Mouse (Mus musculus) forebrain, postnatal 0 days (tissue): Measurements from ENCODE around the gene Use1. TPM values are rescaled to one million over a fixed set of nuclear protein-coding genes. Genes with fewer than 3 reads are reported as not detected.

Source experiments
- ATAC-seq: fragments of 200-750 bp; cut with Nextera tagmentation; 2 replicates; pipeline ENCODE4 v1.8.0; 2017; ENCODE audit warnings: mild to moderate bottlenecking, moderate library complexity
- DNase-seq: peaks from one replicate; pipeline ENCODE4 v3.0.0-alpha.2; 2015
- H3K27ac ChIP-seq: fragments of 300-500 bp; sonication (generic); 2 replicates; pipeline ENCODE4 v1.5.1; 2014; ENCODE audit warnings: low read depth, mild to moderate bottlenecking, antibody characterized with exemption, low read length, moderate library complexity, mixed read lengths
- H3K27me3 ChIP-seq: fragments of 300-500 bp; sonication (generic); 2 replicates; pipeline ENCODE4 v1.6.1; 2014; ENCODE audit warnings: mild to moderate bottlenecking, low read length, mixed read lengths; ENCODE audit not compliant: insufficient read depth
- H3K36me3 ChIP-seq: fragments of 300-500 bp; sonication (generic); 2 replicates; pipeline ENCODE4 v1.6.1; 2014; ENCODE audit warnings: mild to moderate bottlenecking, moderate library complexity; ENCODE audit not compliant: insufficient read depth
- H3K4me1 ChIP-seq: fragments of 300-500 bp; sonication (generic); 2 replicates; pipeline ENCODE4 v1.6.1; 2014; ENCODE audit warnings: antibody characterized with exemption; ENCODE audit not compliant: insufficient read depth
- H3K4me2 ChIP-seq: fragments of 300-500 bp; sonication (generic); 2 replicates; pipeline ENCODE4 v1.6.1; 2014; ENCODE audit warnings: low read depth, mild to moderate bottlenecking, moderate library complexity
- H3K4me3 ChIP-seq: fragments of 300-500 bp; sonication (generic); 2 replicates; pipeline ENCODE4 v1.5.1; 2014; ENCODE audit warnings: low read depth, low read length, mixed read lengths
- H3K9ac ChIP-seq: fragments of 300-500 bp; sonication (generic); 2 replicates; pipeline ENCODE4 v1.6.1; 2014; ENCODE audit warnings: mild to moderate bottlenecking
- H3K9me3 ChIP-seq: fragments of 300-500 bp; sonication (generic); 2 replicates; pipeline ENCODE4 v1.6.1; 2016; ENCODE audit warnings: low read length
- CTCF ChIP-seq: sonication (generic); IDR thresholded peaks from 2 replicates; pipeline ENCODE4 v1.5.1; 2016; ENCODE audit warnings: antibody characterized with exemption, control low read depth, low read depth
- WGBS: fragments of 180-500 bp; shearing (Covaris S2); extraction: QIAGEN DNeasy Blood & Tissue Kit; methylation state at CpG from one replicate; pipeline ENCODE4 v1.1.7; 2014; 5-methylcytosine and 5-hydroxymethylcytosine counted together
- polyA plus RNA-seq: library from polyadenylated mRNA; unstranded; fragments of >200 nt; fragmentation: Nextera tagmentation; extraction: Ambion mirVana; gene quantifications from 2 replicates; pipeline ENCODE4 v1.2.1, GENCODE M21; 2015
- total RNA-seq: library from RNA; depleted of rRNA; stranded (reverse); fragments of >200 nt; gene quantifications from 2 replicates; pipeline ENCODE4 v1.2.3, GENCODE M21; 2014

Use1 gene
- total and polyA plus RNA-seq, 2 experiments from 2014 or later = 124 to 148 TPM

DNA sequence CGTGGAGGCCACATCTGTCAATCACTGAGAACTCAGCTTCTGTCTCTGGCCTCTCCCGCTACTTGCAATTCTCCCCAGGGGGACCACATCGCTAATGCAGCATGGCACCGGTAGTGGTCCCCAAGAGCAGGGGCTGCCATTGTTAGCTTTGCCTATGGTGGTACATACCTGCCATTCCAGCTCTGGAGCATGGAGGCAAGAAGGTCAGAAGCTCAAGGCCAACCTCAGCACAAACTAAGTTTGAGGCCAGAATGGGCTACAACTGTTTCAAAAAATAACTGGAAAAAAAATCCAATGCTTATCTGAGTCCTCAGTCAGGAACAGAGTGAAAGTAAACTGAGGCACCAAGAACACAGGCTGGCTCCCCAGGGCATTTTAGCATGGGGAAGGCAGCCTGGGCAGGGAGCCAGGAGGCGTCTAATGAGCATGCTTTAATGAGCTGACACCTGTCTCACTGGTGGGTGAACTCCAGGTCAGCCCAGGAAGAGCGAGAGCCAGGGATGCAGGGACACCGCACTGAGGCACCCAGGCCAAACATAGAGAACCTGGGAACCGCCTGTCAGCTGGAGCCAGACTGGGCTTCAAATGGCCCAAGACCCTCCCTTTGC lies 9.9 kb downstream of the Use1 start:
- Histone ChIP-seq H3K27ac (0 out of 2 replicates have a peak overlapping the region, but pooled peaks have one; percentile 69), H3K36me3 (0 out of 2 replicates have a peak, but pooled peaks cover 5% of the 10 kb centered on the region), H3K9ac (peak overlapping the region; percentile 58), H3K4me2 (peak overlapping the region; percentile 89), H3K4me1 (peaks cover 14% of the 10 kb centered on the region), H3K4me3 (peak overlapping the region; percentile 39), H3K27me3 (no peaks in the 10 kb centered on the region), H3K9me3 (no peaks in the 10 kb centered on the region)
- TF ChIP-seq CTCF = peak; percentile 36
- no peak for ATAC-seq
- DNase-seq = no peak
- 28% methylated on average over 8 of the region's 8 CpGs for WGBS

- Histone ChIP-seq H3K9me3 (no peaks in the 10 kb centered on the region), H3K4me1 (peaks cover 14% of the 10 kb centered on the region), H3K4me3 (no peak overlapping the region), H3K36me3 (0 out of 2 replicates have a peak, but pooled peaks cover 1% of the 10 kb centered on the region), H3K27me3 (no peaks in the 10 kb centered on the region), H3K4me2 (0 out of 2 replicates have a peak overlapping the region, but pooled peaks have one; percentile 98), H3K27ac (no peak overlapping the region), H3K9ac (no peak overlapping the region)
- TF ChIP-seq CTCF = no peak
- ATAC-seq = no peak
- DNase-seq = no peak
- 34% methylated on average over 4 of the region's 4 CpGs for WGBS
Observed at GRCm38 (mm10) chr8:71379008-71379407, 12.4 kb downstream of the Use1 start.

DNA sequence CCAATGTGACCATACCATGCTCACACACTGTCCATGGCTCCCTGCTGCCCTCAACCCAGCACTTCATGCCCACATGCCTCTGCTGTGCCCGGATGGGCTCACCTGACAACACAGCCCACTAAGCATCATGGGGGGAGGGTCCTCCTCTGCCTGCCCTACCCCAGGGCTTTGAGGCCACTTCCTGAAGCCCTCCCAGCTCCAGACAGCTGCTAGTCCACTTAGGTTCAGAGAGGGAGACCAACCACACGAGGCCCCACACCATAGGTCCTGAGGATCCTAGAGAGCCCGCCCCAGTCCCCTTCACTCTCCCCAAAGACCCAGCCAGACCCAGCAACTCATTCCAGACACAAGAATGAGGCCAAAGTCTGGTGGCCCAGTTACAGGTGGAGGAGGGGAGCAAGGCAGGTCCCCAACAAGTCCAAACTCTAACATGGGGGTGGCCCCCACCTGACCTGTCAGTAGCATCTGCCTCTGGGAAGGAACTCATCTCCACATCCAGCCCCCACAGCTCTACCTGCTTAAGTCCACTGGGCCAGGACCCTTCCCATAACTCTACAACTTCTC lies 12.9 kb downstream of the Use1 start:
- no peak for ATAC-seq
- DNase-seq = no peak
- Histone ChIP-seq H3K4me2 (peak overlapping the region; percentile 98), H3K36me3 (no peaks in the 10 kb centered on the region), H3K4me3 (peak overlapping the region; percentile 76; the same call in 1 of the 2 replicates), H3K9me3 (no peaks in the 10 kb centered on the region), H3K27me3 (no peaks in the 10 kb centered on the region), H3K27ac (no peak overlapping the region), H3K4me1 (peaks cover 14% of the 10 kb centered on the region), H3K9ac (0 out of 2 replicates have a peak overlapping the region, but pooled peaks have one; percentile 78)
- TF ChIP-seq CTCF = no peak
- 63% methylated on average over 3 of the region's 3 CpGs for WGBS

DNA sequence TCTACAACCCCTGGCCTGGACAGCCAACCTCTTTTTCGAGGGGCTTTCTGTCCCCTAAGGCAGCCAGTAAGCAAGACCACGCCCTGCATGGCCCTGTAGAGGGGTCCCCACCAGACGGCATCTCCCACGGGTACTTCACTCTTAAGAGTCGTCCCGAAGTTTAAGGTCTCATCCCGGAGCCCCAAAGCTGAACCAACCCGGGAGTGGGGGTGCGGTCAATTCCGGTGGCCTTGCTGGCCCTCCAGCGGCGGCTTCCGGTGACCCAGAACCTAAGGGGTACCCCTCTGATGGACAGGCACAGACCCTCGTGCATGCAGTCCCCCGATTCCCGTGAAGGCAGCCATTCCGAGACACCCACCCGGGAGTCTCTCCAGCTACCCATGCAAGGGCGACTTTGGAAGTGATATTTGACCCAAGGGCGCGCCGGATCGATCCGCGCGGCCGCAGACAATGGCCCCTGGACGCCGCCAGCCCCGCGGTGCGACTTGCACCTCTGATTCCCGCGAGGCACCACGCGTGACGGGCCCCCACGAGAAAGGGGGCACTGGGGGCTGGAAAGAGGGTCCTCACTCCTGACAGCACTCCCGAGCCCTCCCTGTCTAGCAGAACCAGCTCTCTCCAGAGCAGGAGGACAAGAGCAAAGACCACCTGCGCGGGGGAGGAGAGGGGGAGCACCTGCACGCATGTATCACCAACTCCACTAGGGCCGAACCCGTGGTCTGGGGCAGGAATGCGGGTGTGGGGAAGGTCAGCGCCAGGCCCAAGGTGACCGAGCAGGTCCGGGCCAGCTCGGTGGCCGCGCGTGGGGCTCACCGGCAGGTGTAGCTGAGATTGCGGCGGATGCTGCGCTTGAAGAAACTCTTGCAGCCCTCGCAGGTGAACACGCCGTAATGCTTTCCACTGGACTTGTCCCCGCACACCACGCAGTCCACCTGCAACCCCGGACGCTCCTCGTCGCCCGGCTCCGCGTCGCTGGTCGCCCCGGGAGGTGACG lies 13.8 kb downstream of the Use1 start:
- ATAC-seq (no peak), DNase-seq (peak; percentile 10)
- no peak overlapping the region for H3K27ac ChIP-seq
- H3K4me2 ChIP-seq = peak overlapping the region; percentile 98
- H3K27me3 ChIP-seq = no peaks in the 10 kb centered on the region
- H3K4me1 ChIP-seq = peaks cover 14% of the 10 kb centered on the region
- peak overlapping the region; percentile 78 for H3K9ac ChIP-seq
- no peaks in the 10 kb centered on the region for H3K9me3 ChIP-seq
- H3K36me3 ChIP-seq = no peaks in the 10 kb centered on the region
- WGBS = 4% methylated on average over 67 of the region's 72 CpGs
- peak overlapping the region; percentile 76 for H3K4me3 ChIP-seq
- TF ChIP-seq CTCF = no peak

DNA sequence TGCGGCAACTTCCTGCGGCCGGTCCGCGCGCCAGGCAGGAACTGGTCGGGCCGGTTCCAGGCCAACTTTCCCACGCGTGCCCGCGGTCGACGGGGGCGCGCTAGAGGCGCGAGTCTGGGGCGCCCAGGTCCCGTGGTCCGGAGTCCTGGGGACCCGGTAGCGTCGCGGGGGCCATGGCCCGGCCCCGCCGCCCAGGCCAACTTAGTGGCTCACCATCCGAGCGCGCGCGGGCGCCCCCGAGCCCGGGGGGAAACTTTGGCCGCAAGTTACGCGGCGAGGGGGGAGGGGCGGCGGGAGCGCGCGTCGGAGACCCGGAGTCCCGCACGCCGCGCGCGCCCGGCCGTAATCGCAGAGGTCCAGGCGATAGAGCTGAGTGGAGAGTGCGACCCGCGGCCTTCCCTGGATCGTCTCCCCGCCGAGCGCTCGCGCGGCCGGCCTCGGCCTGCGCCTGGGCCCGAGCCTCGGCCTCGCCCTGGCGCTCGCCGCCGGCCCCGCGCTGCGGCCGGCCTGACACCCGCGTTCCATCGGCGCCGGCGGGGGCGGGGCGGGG lies 14.8 kb downstream of the Use1 start, which contains the start of gene Nr2f6:
Gene Nr2f6 (minus strand): TSS at position 540 of the 550 bp plus-strand sequence.
- no peaks in the 10 kb centered on the region for H3K36me3 ChIP-seq
- H3K4me3 ChIP-seq = peak within 1 kb of the TSS; percentile 76
- H3K9ac ChIP-seq = peak within 1 kb of the TSS; percentile 78
- no peaks in the 10 kb centered on the region for H3K27me3 ChIP-seq
- ATAC-seq = peak; percentile 8
- H3K9me3 ChIP-seq = no peaks in the 10 kb centered on the region
- no peak for TF ChIP-seq CTCF
- peak within 1 kb of the TSS; percentile 69 for H3K27ac ChIP-seq
- peak within 1 kb of the TSS; percentile 98 for H3K4me2 ChIP-seq
- H3K4me1 ChIP-seq = peaks cover 7% of the 10 kb centered on the region
- 2% methylated on average over 77 of the region's 89 CpGs for WGBS
- DNase-seq = peak; percentile 70

- no peak for TF ChIP-seq CTCF
- H3K27ac ChIP-seq = peak overlapping the region; percentile 69
- ATAC-seq = peak; percentile 82
Observed at GRCm38 (mm10) chr8:71381971-71382961, 15.6 kb downstream of the Use1 start.

More at GRCm38 (mm10) chr8:71381971-71382961, 15.6 kb downstream of the Use1 start:
- DNase-seq = peak; percentile 74
- no peaks in the 10 kb centered on the region for H3K36me3 ChIP-seq
- H3K27me3 ChIP-seq = no peaks in the 10 kb centered on the region
- peak overlapping the region; percentile 76 for H3K4me3 ChIP-seq
- H3K4me2 ChIP-seq = peak overlapping the region; percentile 98
- no peaks in the 10 kb centered on the region for H3K9me3 ChIP-seq
- peak overlapping the region; percentile 78 for H3K9ac ChIP-seq
- H3K4me1 ChIP-seq = peaks cover 4% of the 10 kb centered on the region; the same call in 1 of the 2 replicates
- WGBS = 4% methylated on average over 34 of the region's 80 CpGs
